Mouse (Mus musculus): ENCODE results near the gene Shisal1.

Shisal1 gene

DNA sequence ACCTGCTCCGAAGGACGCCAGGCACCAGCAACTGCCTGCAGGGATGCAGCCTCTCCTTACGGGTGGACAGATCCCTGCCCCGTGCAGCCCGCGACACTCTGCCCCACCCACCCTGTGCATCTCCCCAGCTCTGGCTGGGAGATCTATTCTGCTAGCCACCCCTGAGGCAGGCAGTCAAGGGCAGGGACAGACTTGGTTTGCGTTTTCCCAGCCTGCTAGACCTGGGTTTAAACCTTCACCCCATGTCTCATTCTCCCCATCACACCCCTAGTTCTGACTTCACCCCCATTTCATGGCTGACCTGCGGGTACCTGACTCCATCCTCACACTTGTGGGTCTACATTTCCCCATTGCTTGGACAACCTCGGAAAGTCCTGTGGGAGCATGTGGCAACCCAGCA, at the start of gene Shisal1:
Gene Shisal1 (minus strand): TSS at position 101 of the 400 bp plus-strand sequence.
- no peak for DNase-seq (ENCODE audit: low spot score in 2 of 2)

DNA sequence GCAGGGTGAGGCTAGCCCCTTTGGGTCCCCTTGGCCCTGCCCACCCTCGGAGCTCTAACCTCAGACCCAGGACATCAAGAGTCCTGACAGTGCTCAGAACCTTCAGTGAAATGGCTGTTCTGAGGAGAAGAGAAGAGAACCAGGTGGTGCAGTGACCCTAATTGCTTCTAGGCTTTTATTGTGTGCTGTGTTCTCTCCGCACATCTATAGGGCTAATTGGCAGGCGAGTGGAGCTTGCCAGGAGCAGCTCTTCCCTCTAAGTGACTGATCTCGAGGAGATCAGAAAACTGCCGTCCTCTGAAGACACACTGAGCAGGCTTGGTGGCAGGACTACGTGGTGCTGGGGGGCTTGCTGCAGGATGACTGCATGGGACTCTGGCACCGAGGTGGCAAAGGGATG, 43.6 kb upstream of the Shisal1 start:
- no peak for DNase-seq (ENCODE audit: low spot score in 2 of 2)

DNA sequence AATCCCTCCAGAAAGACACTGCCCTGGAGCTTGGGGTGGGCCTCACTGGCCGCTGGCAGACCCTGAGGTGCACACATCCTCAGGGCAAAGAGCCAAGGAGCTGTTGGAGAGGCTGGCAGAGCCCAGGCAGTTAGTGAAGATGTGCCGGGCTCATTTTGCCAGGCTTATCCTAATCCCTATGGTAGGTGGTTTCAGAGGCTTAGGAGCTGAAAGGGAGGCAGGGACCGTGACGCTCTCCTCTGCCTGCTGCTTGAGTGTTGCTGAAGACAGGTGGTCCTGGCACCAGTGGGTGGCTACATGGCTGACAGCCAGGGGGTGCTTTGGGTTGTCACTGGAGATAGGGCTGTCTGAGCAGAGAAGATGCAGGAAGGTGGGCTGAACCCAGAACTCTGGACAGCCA, 37.4 kb upstream of the Shisal1 start:
- no peak for DNase-seq (ENCODE audit: low spot score in 2 of 2)

DNA sequence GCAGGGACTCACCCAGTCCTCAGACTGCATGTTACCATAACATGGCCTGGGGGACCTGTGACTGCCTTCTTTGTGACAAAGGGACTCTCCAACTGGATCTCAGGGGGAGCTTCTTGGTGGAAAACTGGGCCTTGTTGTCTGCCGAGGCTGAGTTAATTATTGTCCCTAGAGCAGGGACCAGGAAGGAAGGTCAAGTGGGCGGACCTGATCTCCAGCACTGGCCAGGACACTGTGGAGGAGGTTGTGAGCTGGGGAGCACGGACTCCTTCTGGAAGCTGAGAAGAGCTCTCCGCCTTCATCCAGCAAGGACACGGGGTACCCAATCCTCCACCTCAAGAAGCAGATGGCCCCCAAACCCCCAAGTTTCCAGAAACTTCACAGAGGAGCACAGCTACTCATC, 36.7 kb upstream of the Shisal1 start:
- no peak for DNase-seq (ENCODE audit: low spot score in 2 of 2)

DNA sequence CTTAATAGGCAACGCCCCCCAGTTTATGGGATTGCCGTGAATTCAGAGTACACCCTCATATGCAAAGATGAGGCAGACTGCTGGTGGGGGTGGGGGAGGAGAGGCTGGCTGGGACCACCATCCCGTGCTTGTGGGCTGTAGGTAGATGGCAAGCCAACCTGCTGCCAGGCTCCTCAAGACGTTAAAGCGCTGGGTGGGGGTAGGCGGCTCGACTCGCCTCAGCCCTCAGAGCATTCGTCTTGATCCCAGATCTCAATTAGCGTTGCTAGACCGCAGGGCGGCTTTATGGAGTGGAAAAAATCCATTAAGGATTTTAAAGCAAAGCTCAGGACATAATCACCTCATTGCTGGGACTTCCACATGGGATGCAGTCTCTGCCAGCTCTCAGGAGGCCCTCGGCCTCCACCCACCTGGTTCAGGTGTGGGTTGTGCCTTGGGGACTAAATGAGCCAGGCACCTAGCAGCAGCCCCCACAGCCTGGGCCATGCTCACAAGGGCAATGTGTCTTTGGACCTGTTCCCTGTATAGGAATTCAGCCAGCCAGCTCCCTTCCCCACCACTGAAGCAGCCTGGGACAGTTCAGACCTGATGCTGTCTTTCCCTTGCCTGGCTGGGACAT, 34.5 kb upstream of the Shisal1 start:
- DNase-seq (ENCODE audit: low spot score in 2 of 2), result no peak

DNA sequence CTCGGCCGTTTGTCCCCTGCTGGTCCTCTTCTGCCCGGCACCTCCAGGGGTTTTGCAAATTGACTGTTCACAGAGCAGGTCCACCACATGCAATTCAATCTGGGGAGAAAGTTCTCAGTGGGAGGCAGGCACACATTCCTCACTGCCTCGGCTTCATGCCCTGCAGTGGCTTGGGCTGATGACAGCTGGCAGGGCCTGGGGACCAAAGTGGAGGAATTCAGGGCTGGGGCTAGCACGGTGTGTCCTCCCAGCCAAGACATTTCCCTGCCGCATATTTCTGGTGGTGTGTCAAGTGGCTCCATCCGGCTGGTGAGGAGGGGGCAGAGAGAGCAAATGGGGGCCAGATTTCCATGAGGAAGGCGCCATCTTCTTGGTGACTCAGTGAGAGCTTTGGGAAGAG, 22.5 kb upstream of the Shisal1 start:
- DNase-seq (ENCODE audit: low spot score in 2 of 2), result no peak

DNA sequence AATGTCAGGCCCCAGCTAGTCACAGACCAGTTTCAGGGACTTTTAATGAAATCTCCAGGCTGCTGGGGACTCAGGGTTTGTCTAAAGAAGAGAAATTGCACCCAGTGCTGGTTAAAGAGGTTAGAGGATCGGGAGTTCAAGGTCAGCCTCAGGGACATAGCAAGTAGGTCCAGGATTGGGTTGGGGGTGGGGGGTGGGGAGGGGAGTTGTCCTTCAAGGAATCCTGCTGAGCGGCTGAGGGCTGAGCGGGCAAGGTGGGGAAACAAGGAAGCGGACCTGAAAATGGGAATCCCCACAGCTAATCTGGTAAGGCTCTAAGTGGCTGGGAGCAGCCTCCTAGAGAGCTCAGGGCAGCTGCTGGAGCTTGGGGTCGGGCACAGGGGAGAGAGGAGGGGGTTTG, 20.9 kb upstream of the Shisal1 start:
- DNase-seq (ENCODE audit: low spot score in 2 of 2), result no peak

DNA sequence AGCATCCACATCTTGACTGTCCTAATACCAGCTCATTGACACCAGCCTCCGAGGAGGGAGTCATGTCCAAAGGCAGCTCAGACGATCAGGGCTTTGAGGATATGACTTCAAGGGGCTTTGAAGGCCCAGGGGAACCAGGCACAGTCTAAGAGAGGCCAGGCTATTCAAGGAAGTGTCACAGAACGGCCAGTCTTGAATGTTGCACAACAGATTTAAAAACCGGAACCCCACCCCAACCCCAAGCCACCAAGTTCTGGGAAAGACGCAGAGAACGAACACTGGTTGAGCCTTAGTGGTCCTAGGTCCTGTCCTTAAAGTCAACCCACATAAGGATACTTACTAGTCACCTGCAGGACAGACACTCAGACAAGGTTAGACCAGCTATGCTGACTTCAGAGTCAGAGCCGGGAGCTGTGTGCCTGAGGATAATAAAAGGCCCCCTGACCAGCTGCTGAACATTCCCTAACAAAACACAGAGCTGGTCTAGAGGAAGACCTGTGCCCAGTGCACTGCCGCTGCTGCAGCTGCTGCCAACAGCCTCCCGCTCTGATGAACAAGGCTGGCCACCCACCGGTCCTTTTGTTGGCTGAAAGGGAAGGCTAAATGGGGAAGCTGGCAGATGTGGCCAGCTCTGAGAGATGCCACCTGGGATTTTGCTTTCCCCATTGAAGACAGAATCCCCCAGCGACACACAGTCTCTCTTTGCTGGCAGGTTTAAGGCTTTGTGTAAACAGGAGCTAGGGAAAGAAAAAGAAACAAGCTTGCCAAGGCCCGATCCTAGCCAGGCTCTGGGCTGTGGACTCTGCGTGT, 19.8 kb upstream of the Shisal1 start:
- DNase-seq (ENCODE audit: low spot score in 2 of 2), result peak; percentile 10 to 21

DNA sequence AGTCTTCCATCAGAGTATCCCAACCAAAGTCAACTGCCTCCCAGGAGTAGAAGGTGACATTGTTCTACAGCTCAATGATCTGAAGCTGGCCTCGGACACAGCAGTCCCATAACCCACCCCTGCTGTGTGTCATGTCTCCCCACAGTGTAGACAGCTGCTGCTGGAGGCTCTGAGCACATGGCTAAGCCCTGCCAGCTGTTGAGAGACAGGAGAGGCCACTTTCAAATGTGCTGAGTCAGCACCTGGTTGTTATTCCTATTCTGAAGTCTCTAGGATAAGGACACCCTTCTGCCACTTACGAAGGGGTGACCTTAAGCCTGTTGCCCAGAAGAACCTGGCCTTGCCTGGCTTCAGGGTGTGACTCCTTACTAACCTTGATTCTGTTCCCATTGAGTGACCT, 14.5 kb upstream of the Shisal1 start:
- DNase-seq (ENCODE audit: low spot score in 2 of 2), result no peak

DNA sequence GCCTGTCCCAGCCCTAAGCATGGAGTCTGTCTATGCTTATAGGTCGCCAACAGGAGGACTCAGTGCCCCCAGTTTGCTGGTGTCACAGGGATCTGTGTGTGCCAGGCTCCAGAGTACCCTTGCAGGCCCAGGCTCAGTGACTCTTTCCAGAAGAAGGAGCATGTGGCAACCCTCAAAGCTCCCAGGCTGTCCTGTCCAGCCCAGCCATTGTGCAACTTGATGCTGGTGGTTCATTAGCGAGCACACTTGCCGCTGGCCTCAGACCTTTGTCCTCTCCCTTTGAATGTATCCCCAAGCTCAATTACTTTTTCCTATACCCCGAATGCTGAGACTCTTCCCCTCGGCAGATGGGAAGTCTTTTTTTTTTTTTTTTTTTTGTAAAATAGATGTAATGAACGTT, 12.1 kb upstream of the Shisal1 start:
- DNase-seq (ENCODE audit: low spot score in 2 of 2), result no peak

DNA sequence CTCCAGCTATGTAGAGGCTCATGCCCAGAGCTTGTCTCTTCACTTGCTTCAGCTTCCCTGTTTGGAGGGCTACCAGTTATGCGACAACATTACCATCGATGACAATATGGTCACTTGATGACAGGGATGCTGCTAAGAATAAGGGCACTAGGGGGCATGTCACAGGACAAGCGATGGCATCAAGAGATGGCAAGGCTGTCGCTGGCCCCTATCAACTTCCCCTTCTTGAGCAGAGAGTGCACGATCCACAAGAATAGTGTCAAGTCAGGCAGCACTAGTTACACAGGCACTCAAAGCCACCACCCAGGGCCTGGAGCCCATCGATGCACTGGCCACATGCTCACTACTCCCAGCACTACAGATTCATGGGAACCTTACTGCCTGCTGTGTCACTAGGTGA, 8.4 kb upstream of the Shisal1 start:
- DNase-seq (ENCODE audit: low spot score in 2 of 2), result no peak

DNA sequence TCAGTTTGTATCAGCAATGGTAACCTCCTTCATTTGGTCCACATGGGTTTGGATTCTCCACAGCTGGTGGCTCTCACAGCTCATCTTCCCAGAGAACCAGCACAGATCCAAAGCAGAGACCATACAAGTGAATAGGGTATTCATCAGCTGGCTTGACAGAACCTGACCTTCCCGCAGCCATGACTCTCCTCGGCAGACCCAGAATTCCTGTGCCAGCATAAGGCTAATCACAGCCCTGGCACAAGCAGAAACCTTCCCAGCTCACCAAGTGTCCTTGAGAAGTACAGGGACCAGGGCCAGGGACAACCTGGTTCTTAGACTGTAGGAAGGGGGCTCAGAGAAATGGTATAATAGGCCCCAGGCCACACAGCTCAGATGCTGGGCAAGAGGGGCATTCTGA, 6.2 kb upstream of the Shisal1 start:
- no peak for DNase-seq (ENCODE audit: low spot score in 2 of 2)

DNA sequence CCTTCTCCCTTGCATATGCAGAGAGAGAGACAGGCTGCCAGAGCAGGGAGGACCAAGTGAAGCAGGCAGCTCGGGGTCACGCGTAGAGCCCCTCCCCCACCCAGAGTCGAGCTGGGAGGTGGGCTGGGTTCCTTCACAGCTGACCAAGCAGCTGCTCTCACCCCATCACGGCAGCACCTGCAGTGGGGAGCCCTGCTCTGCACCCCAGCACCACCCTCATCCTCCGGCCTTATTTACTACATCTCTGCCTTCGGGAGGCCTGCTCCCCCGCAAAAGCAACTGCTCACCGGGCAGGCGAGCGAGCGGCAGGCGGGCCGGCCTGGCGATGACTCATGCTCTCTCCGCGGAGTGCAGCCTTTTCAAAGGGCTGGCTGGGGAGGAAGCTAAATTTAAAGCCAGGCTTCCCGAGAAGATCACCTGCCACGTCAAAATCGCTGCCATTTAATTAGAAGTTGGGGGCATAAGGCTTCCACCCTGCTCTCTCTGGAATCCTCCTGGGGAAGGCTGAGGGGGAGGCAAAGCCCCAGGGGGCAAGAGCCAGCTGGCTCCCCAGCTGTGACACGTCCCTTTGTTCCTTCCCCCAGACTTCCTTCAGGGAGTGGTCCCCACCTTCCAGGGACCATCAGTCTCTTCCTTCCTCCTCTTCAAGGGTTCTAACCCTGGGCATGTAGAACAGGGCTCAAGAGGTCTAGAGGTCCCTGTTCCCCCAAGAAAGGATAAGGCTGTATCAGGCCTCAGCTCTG, 3.7 kb upstream of the Shisal1 start:
- peak; percentile 17 to 21 for DNase-seq (ENCODE audit: low spot score in 2 of 2)

DNA sequence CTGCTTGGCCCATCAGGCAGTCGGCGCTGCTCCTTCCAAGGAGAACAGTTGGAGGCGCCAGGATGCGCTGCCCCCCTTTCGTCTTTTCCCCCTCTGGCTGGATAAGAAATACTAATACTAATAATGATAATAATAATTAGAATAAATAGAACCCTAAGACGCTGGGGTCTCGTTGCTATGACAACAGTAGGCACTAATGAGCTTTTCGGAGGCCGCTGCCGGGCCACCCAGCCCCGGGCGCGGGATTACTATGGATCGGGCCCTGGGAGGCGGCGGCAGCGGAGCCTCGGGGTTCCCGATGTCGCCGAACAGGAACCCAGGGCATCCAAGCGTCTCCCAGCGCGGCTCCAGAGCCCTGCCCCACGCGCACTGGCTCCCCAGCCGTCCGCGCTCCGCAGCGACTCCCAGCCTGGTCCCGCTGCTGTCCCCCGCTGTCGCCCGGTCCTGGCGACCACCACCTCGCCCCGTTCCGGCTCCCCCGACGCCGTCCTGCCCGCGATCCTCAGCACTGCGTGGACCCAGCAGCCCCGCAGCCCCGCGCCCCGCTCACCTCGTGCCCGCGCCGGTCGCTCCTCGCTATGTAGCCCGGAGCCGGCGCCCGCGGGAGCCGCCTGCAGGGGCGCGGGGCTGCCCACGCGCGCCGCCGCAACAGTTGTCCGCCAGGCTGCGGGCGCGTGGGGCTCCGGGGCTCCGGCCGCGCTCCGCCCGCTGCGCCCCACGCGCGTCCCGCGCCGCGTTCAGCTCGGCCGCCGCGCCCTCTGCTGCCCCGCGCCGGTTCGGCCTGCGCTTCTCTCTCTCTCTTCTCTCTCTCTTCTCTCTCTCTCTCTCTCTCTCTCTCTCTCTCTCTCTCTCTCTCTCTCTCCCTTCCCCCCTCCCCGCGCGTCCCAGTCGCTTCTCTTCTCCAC, 833 bp downstream of the Shisal1 start:
- no peak for DNase-seq (ENCODE audit: low spot score in 2 of 2)

DNA sequence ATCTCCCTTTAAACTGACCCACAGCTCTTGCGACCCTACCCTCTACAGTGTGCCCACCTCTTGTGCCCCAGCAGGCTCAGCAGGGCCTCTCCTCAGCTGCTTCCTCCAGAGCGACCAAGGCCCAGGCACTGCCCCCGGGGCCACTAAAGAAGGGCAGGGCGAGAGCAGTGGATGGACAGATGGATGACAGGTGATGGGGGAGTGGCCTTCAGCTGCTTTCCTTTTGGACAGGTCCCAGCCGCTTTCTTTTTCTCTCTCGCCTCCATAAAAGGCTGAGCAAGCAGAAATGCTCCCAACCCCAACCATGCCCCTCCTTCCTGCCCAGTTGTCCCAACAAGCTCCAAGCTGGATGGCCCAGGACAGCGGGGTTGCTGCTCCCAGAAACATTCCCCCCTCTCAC, 2.7 kb downstream of the Shisal1 start:
- no peak for DNase-seq (ENCODE audit: low spot score in 2 of 2)

DNA sequence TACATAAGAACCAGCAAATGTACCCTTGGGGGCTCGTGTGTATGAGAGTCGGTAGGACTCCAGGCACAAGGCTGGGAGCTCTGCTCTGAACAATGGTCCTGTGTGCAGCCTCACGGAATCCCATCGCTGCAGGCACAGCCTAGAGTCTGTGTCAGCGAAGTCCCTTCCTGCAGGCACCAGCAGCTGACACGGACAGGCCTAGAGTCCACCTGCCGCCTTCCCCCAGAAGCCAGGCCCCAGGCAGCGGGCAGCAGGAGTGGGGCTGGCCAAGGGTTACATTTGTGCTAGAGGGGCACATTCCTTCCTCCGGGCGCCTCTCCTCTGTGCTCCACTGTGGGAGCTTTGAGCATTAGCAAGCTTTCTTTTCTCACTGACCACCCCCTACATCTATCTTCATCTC, 3.3 kb downstream of the Shisal1 start:
- no peak for DNase-seq (ENCODE audit: low spot score in 2 of 2)

DNA sequence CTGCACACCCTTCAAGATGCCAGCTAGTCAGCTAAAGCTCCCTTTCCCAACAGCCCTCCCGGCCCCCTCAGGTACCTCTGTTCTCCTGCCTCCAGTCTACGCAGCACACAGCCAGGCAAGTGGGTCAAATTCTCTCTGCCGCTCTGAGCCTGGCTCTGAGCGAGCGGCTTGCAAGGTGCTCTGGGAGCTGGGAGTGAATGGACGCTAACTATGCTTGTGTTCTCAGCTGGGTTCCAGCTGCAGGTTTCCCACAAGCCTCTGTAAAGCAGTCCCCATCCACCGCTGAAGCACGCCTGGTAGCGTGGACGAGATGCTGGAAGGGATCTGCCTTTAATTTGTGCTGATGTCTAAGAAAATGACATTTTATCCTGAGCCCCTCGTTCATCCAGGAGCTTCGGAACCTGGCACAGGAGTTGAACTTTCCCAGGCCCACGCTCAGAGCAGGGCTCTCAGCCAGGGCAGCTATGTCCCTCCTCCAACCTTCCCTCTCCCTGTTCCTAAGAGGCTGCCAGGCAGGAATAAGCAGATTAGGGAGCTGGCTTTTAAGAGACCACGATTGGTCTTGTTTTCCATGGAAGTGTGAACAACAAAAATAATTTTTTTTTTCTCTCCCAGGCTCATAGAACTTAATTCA, 5.1 kb downstream of the Shisal1 start:
- no peak for DNase-seq (ENCODE audit: low spot score in 2 of 2)

DNA sequence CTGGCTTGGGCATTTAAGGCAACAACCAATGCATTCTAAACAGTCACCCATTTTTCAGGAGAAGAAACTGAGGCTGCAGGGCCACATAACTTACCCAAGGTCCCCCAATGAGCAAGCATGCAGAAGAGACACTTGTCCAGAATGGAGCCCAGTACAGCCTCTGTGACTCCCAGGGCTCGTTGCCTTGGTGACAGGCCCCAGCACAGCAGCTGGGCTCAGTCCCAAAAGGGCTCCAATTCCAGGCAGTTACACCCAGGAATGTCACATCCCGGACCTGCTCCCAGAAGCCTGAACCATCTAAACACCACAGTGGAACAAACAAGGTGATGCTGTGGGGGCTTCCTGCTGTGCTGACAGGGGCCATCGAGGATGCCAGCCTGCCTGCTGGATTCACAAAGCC, 6.1 kb downstream of the Shisal1 start:
- no peak for DNase-seq (ENCODE audit: low spot score in 2 of 2)

DNA sequence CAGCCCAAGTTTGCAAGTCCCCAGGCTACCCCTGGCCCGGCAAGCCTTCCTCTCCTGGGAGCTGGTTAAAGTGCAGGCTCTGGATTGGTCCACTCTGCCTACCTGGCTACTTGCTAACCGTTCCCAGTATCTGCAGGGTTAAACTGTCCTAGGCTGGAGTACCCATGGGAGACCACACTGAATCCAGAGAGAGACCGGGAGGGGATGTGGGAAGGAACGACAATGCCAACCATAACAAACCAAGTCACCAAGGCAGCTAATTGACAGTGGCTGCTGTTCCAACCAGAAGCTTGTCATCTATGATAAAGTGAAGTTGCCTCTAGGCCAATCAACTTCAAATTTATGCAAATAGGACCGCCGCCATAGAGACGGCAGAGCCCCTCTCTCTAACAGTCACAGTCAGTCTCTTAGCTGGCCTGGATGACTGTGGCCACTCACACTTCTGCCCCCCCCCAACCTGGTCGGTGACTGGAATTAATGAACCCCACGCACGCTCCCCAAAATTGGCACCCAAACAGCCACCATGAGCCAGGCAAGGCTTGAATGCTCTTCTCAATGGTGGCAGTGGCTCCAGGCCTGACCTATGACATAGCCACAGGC, 13.2 kb downstream of the Shisal1 start:
- DNase-seq (ENCODE audit: low spot score in 2 of 2), result no peak

DNA sequence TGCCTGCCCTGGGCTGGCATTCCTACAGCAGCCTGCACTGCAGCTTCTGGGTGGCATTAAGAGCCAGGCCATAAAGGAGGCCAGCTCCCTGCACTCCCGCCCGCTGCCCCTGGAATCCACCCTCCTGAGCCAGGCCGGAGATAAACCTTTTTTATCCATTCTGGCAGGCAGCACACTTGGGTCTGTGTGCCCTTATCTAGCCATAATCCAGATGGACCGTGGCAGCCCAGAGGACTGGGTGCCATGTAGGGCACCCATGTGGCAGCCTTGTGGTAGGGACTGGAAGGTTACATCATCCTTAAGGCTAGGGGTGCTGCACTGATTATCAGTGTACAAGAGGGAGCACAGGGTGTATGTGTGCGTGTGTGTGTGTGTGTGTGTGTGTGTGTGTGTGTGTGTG, 16.4 kb downstream of the Shisal1 start:
- no peak for DNase-seq (ENCODE audit: low spot score in 2 of 2)

DNA sequence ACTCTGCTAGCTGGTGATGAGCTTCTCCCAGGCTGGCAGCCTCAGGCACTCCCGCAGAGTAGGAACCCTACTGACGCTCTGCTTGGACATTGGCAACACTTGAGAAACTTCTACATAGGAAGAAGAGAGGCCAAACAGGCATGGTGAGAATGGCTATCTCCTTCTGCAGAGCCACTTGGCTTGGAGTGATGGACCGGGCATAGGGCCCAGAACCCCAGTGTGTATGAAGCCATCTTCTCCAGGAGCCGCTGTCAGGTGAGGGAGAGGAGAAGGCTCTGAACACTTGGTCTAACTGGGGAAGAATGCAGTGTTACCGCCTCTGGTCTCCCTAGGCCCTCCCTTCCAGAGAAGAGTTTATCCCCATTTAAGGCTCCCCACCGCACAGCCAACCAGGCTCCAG, 19.3 kb downstream of the Shisal1 start:
- no peak for DNase-seq (ENCODE audit: low spot score in 2 of 2)
